Mouse (Mus musculus) CH12.LX (cell line): ENCODE measurements around the gene Cdc42ep5. TPM values are rescaled to one million over a fixed set of nuclear protein-coding genes. Genes with fewer than 3 reads are reported as not detected.

Experiments used
- DNase-seq: peaks from one replicate; pipeline ENCODE4 v3.0.0-alpha.2; 2013; ENCODE audit errors: extremely low read depth
- H3K27ac ChIP-seq: 2 replicates; pipeline ENCODE4 v1.5.1; 2012; ENCODE audit warnings: low read depth, mild to moderate bottlenecking, control low read depth, moderate library complexity; ENCODE audit not compliant: insufficient read depth
- H3K27me3 ChIP-seq: replicated peaks from 2 replicates; pipeline ENCODE3; 2012; ENCODE audit warnings: inconsistent platforms
- H3K36me3 ChIP-seq, 2 experiments: replicated peaks in 1 of 2; 2 replicates each; pipeline versions ENCODE3 to v1.6.1; 2012; ENCODE audit warnings: inconsistent platforms in 1 of 2, low read length in 1 of 2, mild to moderate bottlenecking in 1 of 2, mixed read lengths in 1 of 2, moderate library complexity in 1 of 2; ENCODE audit not compliant: control insufficient read depth in 1 of 2, insufficient read depth in 1 of 2
- H3K4me1 ChIP-seq, 2 experiments: 2 replicates each; pipeline ENCODE4 v1.6.1; 2012; ENCODE audit warnings: inconsistent platforms in 1 of 2, moderate library complexity in 1 of 2; ENCODE audit not compliant: insufficient read depth in 2 of 2, control insufficient read depth in 1 of 2
- H3K4me2 ChIP-seq: 2 replicates; pipeline ENCODE4 v1.6.1; 2012; ENCODE audit warnings: low read depth, mild to moderate bottlenecking, control low read depth; ENCODE audit not compliant: poor library complexity, insufficient read depth, severe bottlenecking
- H3K4me3 ChIP-seq, 3 experiments: fragments of 150-350 bp in 1 of 3; sonication (generic) in 1 of 3; replicated peaks in 1 of 3; 2 replicates each; pipeline versions ENCODE3 to v1.5.1; 2011 to 2012; ENCODE audit warnings: low read depth in 2 of 3, low read length in 2 of 3, mild to moderate bottlenecking in 2 of 3, moderate library complexity in 2 of 3, control low read depth in 1 of 3, improper control_type of control experiment in 1 of 3, inconsistent platforms in 1 of 3, mixed read lengths in 1 of 3; ENCODE audit not compliant: poor library complexity in 1 of 3
- H3K79me2 ChIP-seq: replicated peaks from 2 replicates; pipeline ENCODE4 v1.6.1; 2012; ENCODE audit warnings: mild to moderate bottlenecking, moderate library complexity; ENCODE audit not compliant: control insufficient read depth, poor library complexity, insufficient read depth, severe bottlenecking; ENCODE audit errors: extremely low read depth
- H3K9ac ChIP-seq: 2 replicates; pipeline ENCODE4 v1.6.1; 2012; ENCODE audit warnings: low read depth, mild to moderate bottlenecking, control low read depth, moderate library complexity; ENCODE audit not compliant: insufficient read depth
- H3K9me3 ChIP-seq: replicated peaks from 2 replicates; pipeline ENCODE3; 2012; ENCODE audit warnings: low read length, inconsistent platforms, mixed read lengths
- CHD2 ChIP-seq: IDR thresholded peaks from 2 replicates; pipeline ENCODE4 v1.6.1; 2011; ENCODE audit warnings: low read length, improper control_type of control experiment
- CTCF ChIP-seq, 2 experiments: IDR thresholded peaks in 1 of 2; conservative IDR thresholded peaks in 1 of 2; 2 replicates each; pipeline ENCODE4 v1.5.1; 2011 to 2012; ENCODE audit warnings: low read depth in 2 of 2, low read length in 2 of 2, improper control_type of control experiment in 1 of 2, inconsistent platforms in 1 of 2, mild to moderate bottlenecking in 1 of 2, moderate library complexity in 1 of 2
- KAT2A ChIP-seq: IDR thresholded peaks from 2 replicates; pipeline ENCODE4 v1.6.1; 2012; ENCODE audit warnings: low read length, improper control_type of control experiment, inconsistent platforms; ENCODE audit not compliant: insufficient replicate concordance
- RAD21 ChIP-seq: IDR thresholded peaks from 2 replicates; pipeline ENCODE4 v1.6.1; 2011; ENCODE audit warnings: low read depth, mild to moderate bottlenecking, low read length, improper control_type of control experiment, moderate library complexity
- SMC3 ChIP-seq: IDR thresholded peaks from 2 replicates; pipeline ENCODE4 v1.6.1; 2011; ENCODE audit warnings: low read depth, low read length, improper control_type of control experiment
- ZNF384 ChIP-seq: IDR thresholded peaks from 2 replicates; pipeline ENCODE4 v1.6.1; 2012; ENCODE audit warnings: low read depth, low read length, improper control_type of control experiment, inconsistent platforms
- dilution Hi-C: fragments of 300-500 bp; cut with MboI; formaldehyde crosslinking; loops from 2 replicates; pipeline ENCODE4 v1.14.3; 2020; ENCODE audit warnings: low sequenced_read_pairs; ENCODE audit not compliant: extremely low pct_unique_long_range_greater_than_20kb, extremely low pct_ligation_motif_present
- in situ Hi-C: fragments of 300-500 bp; cut with MboI; formaldehyde crosslinking; loops from 3 replicates; pipeline ENCODE4 v1.14.3; 2019; ENCODE audit warnings: low sequenced_read_pairs, low pct_ligation_motif_present, low pct_unique_long_range_greater_than_20kb, mixed read lengths
- polyA plus RNA-seq: library from polyadenylated mRNA; unstranded; fragments of >175 nt; gene quantifications from 2 replicates; pipeline ENCODE4 v1.2.1, GENCODE M21; 2012; ENCODE audit warnings: low read depth; ENCODE audit not compliant: insufficient read length
- total RNA-seq, 2 experiments: library from RNA; depleted of rRNA; stranded (reverse); fragments of 300-350 nt in 1 of 2; fragments of >200 nt in 1 of 2; gene quantifications; 2 replicates each; pipeline ENCODE4 v1.2.3; 2012 to 2014

Gene Cdc42ep5
- total and polyA plus RNA-seq, 3 experiments, result 1.4 to 4.2 (median 2.1) TPM

DNA sequence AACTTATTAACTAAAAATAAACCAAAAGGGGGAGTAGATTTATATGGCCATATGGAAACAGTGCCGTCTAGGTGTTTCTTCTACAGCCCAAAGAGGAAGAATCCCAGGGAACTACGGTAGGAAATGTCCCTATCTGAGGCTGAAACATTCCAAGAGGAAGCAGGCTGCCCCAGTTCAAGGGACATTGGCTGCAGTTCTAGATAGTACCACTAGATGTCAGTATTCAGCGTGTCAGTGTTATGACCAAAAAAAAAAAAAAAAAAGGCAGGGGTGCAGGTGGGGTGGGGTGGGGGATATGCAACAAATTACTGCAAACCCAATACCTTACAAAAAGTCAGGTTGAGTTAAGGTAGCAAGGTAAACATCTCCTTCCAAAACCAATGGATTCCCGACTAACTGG is 61.2 kb downstream of the Cdc42ep5 start:
- Histone ChIP-seq H3K27me3 (peaks cover 1% of the 10 kb centered on the region), H3K4me1 (peaks cover 0 to 7% of the 10 kb centered on the region in 2 experiments; a peak in 2 of 4 replicates), H3K4me3 (no peak overlapping the region), H3K4me2 (no peak overlapping the region), H3K9ac (no peak overlapping the region), H3K9me3 (no peaks in the 10 kb centered on the region), H3K79me2 (no peaks in the 10 kb centered on the region), H3K36me3 (no peaks in the 10 kb centered on the region), H3K27ac (no peak overlapping the region)
- in situ Hi-C loops (no loop called here), dilution Hi-C loops (no loop called here)
- peak; percentile 58 for DNase-seq
- TF ChIP-seq SMC3 (peak; percentile 45; the same call in 1 of the 2 replicates), RAD21 (peak; percentile 35), KAT2A (no peak), CTCF (conservative IDR thresholded peaks at IDR 0.05 in 1 of 2, IDR thresholded peaks at IDR 0.05 in 1 of 2; ENCODE audit: low read depth in 2 of 2, low read length in 2 of 2) (peak; percentile 68 to 77), CHD2 (no peak), ZNF384 (peak; percentile 97)

Other genes with a start within 250 kb of the Cdc42ep5 start
- 0.08 TPM in 1 of 2 replicates, not detected in the other for gene Lilra6, start 249.4 kb downstream of the Cdc42ep5 start, total RNA-seq (2012; rRNA removed)
- gene Lilra6, start 249.4 kb downstream of the Cdc42ep5 start, total RNA-seq (2014; rRNA removed), result 0.26 and 0.53 TPM in 2 replicates
- gene Lilra6, start 249.4 kb downstream of the Cdc42ep5 start, polyA plus RNA-seq, result 0.48 and 1.0 TPM in 2 replicates
- gene Lair1, start 101.7 kb downstream of the Cdc42ep5 start, total RNA-seq (2012; rRNA removed), result 0.21 and 0.38 TPM in 2 replicates
- 4.6 TPM in 2 replicates for gene Lair1, start 101.7 kb downstream of the Cdc42ep5 start, total RNA-seq (2014; rRNA removed)
- gene Lair1, start 101.7 kb downstream of the Cdc42ep5 start, polyA plus RNA-seq, result 3.1 and 4.0 TPM in 2 replicates
- gene Ttyh1, start 45.5 kb downstream of the Cdc42ep5 start, total RNA-seq (2012; rRNA removed), result 0.08 and 0.13 TPM in 2 replicates
- not detected in 2 replicates for gene Ttyh1, start 45.5 kb downstream of the Cdc42ep5 start, total RNA-seq (2014; rRNA removed)
- 0.16 and 0.17 TPM in 2 replicates for gene Ttyh1, start 45.5 kb downstream of the Cdc42ep5 start, polyA plus RNA-seq
- 28.6 and 33.5 TPM in 2 replicates for gene Leng8, start 27.8 kb downstream of the Cdc42ep5 start, total RNA-seq (2012; rRNA removed)
- 17.6 and 23.2 TPM in 2 replicates for gene Leng8, start 27.8 kb downstream of the Cdc42ep5 start, total RNA-seq (2014; rRNA removed)
- 46.6 and 48.7 TPM in 2 replicates for gene Leng8, start 27.8 kb downstream of the Cdc42ep5 start, polyA plus RNA-seq
- 1.2 and 1.8 TPM in 2 replicates for gene Leng9, start 14.5 kb downstream of the Cdc42ep5 start, total RNA-seq (2012; rRNA removed)
- gene Leng9, start 14.5 kb downstream of the Cdc42ep5 start, total RNA-seq (2014; rRNA removed), result 0.70 and 1.2 TPM in 2 replicates
- 1.1 and 1.3 TPM in 2 replicates for gene Leng9, start 14.5 kb downstream of the Cdc42ep5 start, polyA plus RNA-seq
- not detected in 2 replicates for gene Lilra5, start 72.9 kb upstream of the Cdc42ep5 start, total RNA-seq (2012; rRNA removed)
- not detected in 2 replicates for gene Lilra5, start 72.9 kb upstream of the Cdc42ep5 start, total RNA-seq (2014; rRNA removed)
- gene Lilra5, start 72.9 kb upstream of the Cdc42ep5 start, polyA plus RNA-seq, result not detected in 2 replicates
- not detected in 2 replicates for gene Ncr1, start 172.9 kb upstream of the Cdc42ep5 start, total RNA-seq (2012; rRNA removed)
- gene Ncr1, start 172.9 kb upstream of the Cdc42ep5 start, total RNA-seq (2014; rRNA removed), result not detected in 2 replicates
- not detected in 2 replicates for gene Ncr1, start 172.9 kb upstream of the Cdc42ep5 start, polyA plus RNA-seq
- 0.17 and 0.55 TPM in 2 replicates for gene Gp6, start 232.9 kb upstream of the Cdc42ep5 start, total RNA-seq (2012; rRNA removed)
- gene Gp6, start 232.9 kb upstream of the Cdc42ep5 start, total RNA-seq (2014; rRNA removed), result 1.6 and 2.0 TPM in 2 replicates
- gene Gp6, start 232.9 kb upstream of the Cdc42ep5 start, polyA plus RNA-seq, result 0.60 and 0.64 TPM in 2 replicates